Mouse (Mus musculus) limb, embryonic 12.5 days (tissue): ENCODE measurements around the gene Pdzd2. TPM values are rescaled to one million over a fixed set of nuclear protein-coding genes. Genes with fewer than 3 reads are reported as not detected.
A peak's percentile ranks its signal among the peaks of the same experiment; 100 is the strongest.

Source experiments
- ATAC-seq: fragments of 200-750 bp; cut with Nextera tagmentation; 2 replicates; pipeline ENCODE4 v1.8.0; 2017; ENCODE audit warnings: low read depth, moderate TSS enrichment; ENCODE audit not compliant: insufficient number of reproducible peaks, insufficient read depth, low FRiP score, low TSS enrichment
- H3K27ac ChIP-seq: fragments of 300-500 bp; sonication (generic); 2 replicates; pipeline ENCODE4 v1.5.1; 2016; ENCODE audit warnings: mild to moderate bottlenecking, moderate library complexity
- H3K27me3 ChIP-seq: fragments of 300-500 bp; sonication (generic); 2 replicates; pipeline ENCODE4 v1.6.1; 2016; ENCODE audit warnings: mild to moderate bottlenecking, moderate library complexity
- H3K36me3 ChIP-seq: fragments of 300-500 bp; sonication (generic); 2 replicates; pipeline ENCODE4 v1.6.1; 2016; ENCODE audit warnings: mild to moderate bottlenecking, moderate library complexity
- H3K4me1 ChIP-seq: fragments of 300-500 bp; sonication (generic); replicated peaks from 2 replicates; pipeline ENCODE4 v1.6.1; 2016
- H3K4me2 ChIP-seq: fragments of 300-500 bp; sonication (generic); 2 replicates; pipeline ENCODE4 v1.6.1; 2016; ENCODE audit warnings: mild to moderate bottlenecking, moderate library complexity
- H3K4me3 ChIP-seq: fragments of 300-500 bp; sonication (generic); replicated peaks from 2 replicates; pipeline ENCODE4 v1.5.1; 2016; ENCODE audit warnings: mild to moderate bottlenecking
- H3K9ac ChIP-seq: fragments of 300-500 bp; sonication (generic); replicated peaks from 2 replicates; pipeline ENCODE4 v1.6.1; 2016; ENCODE audit warnings: mild to moderate bottlenecking, moderate library complexity
- H3K9me3 ChIP-seq: fragments of 300-500 bp; sonication (generic); 2 replicates; pipeline ENCODE4 v1.6.1; 2016; ENCODE audit warnings: mild to moderate bottlenecking, moderate library complexity
- WGBS: fragments of 180-500 bp; shearing (Covaris S2); methylation state at CpG from one replicate; pipeline ENCODE4 v1.1.7; 2016; 5-methylcytosine and 5-hydroxymethylcytosine counted together
- polyA plus RNA-seq: library from polyadenylated mRNA; unstranded; fragments of >200 nt; fragmentation: Nextera tagmentation; extraction: Ambion mirVana; gene quantifications from 2 replicates; pipeline ENCODE4 v1.2.1, GENCODE M21; 2016

Pdzd2 gene
- polyA plus RNA-seq, 1 experiment from 2014 or later = 32.5 TPM

DNA sequence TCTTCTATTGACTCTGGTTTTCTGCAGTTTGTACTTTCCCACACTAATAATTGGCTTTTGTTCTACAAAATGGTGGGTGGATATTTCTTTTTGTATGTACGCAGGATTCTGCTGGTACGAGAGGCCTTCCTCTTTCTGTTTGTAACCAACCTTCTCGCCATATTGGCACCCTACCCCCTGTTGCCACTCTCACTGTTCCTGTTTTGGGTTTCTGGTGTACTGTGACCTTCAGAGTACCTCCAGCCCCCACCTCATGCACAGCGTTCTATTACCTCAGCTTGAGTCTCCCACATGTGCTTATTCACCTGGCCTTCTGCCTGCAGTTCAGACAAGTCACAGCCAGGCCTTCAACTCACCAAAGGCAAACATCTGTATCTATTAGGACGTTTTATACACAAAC, 389.9 kb downstream of the Pdzd2 start:
- Histone ChIP-seq H3K36me3 (peaks cover 78% of the 10 kb centered on the region), H3K27me3 (no peaks in the 10 kb centered on the region), H3K4me3 (no peak overlapping the region), H3K4me1 (no peaks in the 10 kb centered on the region), H3K9me3 (no peaks in the 10 kb centered on the region), H3K4me2 (no peak overlapping the region), H3K9ac (no peak overlapping the region), H3K27ac (no peak overlapping the region)
- 88% methylated on average over 5 of the region's 5 CpGs for WGBS
- ATAC-seq = no peak

DNA sequence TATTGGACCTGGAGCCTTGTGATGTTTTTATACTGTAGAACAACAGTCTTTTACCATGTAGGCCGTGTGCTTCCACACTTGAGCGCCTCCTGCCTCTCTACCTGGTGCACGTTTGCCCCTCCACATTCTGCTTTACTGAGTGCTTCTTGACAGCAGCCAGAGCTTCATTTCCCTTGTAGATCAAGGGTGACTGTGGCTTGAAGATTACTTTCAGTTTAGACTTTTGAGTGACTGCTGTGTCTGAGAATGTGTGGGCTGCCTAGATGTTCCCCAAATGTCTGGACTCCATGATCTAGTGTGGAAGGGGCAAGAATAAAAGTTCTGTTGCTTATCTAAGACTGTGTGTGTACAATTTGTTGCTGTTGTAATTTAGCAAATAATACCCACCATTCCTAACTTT, 390.8 kb downstream of the Pdzd2 start:
- ATAC-seq = no peak
- peaks cover 81% of the 10 kb centered on the region for H3K36me3 ChIP-seq
- WGBS = 85% methylated on average over 3 of the region's 3 CpGs
- no peaks in the 10 kb centered on the region for H3K9me3 ChIP-seq
- no peak overlapping the region for H3K27ac ChIP-seq
- H3K4me1 ChIP-seq = no peaks in the 10 kb centered on the region
- H3K4me3 ChIP-seq = no peak overlapping the region
- no peaks in the 10 kb centered on the region for H3K27me3 ChIP-seq
- no peak overlapping the region for H3K4me2 ChIP-seq
- no peak overlapping the region for H3K9ac ChIP-seq

DNA sequence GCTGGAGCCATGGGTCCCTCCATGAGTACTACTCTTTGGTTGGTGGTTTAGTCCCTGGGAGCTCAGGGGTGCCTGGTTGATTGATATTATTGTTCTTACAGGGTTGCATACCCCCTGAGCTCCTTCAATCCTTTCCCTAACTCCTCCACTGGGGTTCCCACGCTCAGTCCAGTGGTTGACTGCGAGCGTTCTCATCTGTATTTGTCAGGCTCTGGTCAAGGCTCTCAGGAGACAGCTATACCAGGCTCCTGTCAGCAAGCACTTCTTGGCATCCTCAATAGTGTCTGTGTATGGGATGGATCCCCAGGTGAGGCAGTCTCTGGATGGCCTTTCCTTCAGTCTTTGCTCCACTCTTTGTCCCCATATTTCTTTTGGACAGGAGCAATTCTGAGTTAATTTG, 392.8 kb downstream of the Pdzd2 start:
- peaks cover 79% of the 10 kb centered on the region for H3K36me3 ChIP-seq
- H3K4me1 ChIP-seq = no peaks in the 10 kb centered on the region
- 98% methylated on average over 3 of the region's 3 CpGs for WGBS
- no peak overlapping the region for H3K9ac ChIP-seq
- no peak for ATAC-seq
- H3K4me3 ChIP-seq = no peak overlapping the region
- no peaks in the 10 kb centered on the region for H3K9me3 ChIP-seq
- no peak overlapping the region for H3K4me2 ChIP-seq
- H3K27ac ChIP-seq = no peak overlapping the region
- H3K27me3 ChIP-seq = no peaks in the 10 kb centered on the region

DNA sequence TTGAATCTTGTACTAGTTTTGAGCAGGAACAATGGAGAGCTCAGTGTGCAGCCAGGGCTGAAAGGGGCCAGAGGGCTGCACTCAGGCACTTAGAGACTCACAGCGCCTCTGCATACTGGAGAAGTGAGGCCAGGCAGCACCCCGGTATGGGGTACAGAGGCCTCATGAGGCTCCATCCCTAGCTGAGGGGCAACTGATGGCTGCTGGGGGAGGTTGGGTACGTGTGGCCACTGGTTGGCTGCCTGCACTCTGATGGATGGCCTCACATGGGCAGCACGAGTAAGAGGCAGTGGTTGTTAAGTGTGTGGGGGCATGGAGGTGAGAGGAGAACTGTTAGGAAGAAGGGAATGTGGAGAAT, 398.3 kb downstream of the Pdzd2 start:
- H3K9me3 ChIP-seq = no peaks in the 10 kb centered on the region
- peak overlapping the region; percentile 42; the same call in 1 of the 2 replicates for H3K27ac ChIP-seq
- no peak overlapping the region for H3K4me3 ChIP-seq
- H3K4me2 ChIP-seq = no peak overlapping the region
- H3K27me3 ChIP-seq = no peaks in the 10 kb centered on the region
- WGBS = 61% methylated on average over 4 of the region's 4 CpGs
- ATAC-seq = no peak
- peaks cover 12% of the 10 kb centered on the region for H3K4me1 ChIP-seq
- peaks cover 41% of the 10 kb centered on the region for H3K36me3 ChIP-seq
- H3K9ac ChIP-seq = no peak overlapping the region

DNA sequence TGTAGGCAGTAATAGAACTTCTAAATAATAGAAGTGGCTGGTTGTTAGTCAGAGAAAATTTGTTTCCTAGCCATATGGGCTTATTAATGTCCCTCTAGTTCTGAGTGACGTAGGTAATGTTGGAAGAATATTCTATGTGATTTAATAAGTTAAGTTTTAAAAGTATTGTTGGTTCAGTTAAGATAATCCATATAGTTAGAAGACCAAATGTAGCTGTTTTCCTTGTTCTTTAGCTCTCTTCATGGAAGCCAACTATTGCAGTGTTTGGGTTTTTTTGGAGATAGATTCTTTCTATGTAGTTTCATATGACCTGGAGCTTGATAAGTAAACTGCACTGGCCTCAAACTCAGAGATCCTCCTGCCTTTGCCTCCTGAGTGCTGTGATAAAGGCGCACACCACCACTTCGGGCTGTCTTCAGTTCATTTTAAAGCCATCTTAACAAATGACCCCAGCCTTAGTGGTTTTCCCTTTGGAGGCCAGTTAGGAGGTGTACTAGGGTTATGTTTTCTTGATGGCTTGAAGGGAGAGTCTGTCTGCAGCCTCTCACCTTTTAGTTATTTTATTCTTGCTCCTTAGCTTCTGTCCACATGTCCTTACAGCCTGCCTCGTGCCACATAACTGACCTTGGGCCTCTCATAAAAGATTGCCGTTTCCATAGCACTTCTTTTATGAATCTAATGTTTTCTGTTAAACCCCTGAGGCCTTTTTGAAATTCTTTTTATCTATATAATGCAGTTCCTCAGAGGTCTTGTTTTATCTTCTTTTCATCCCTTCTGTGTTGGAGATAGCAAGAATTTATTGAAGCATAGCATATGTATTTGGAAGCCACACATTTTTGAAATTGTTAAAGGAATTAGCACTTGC, 399.0 kb downstream of the Pdzd2 start:
- 69% methylated on average over 5 of the region's 5 CpGs for WGBS
- peak overlapping the region; percentile 42; the same call in 1 of the 2 replicates for H3K27ac ChIP-seq
- H3K9ac ChIP-seq = no peak overlapping the region
- peaks cover 35% of the 10 kb centered on the region for H3K36me3 ChIP-seq
- H3K4me2 ChIP-seq = no peak overlapping the region
- no peaks in the 10 kb centered on the region for H3K9me3 ChIP-seq
- ATAC-seq = no peak
- no peak overlapping the region for H3K4me3 ChIP-seq
- H3K4me1 ChIP-seq = peaks cover 17% of the 10 kb centered on the region
- no peaks in the 10 kb centered on the region for H3K27me3 ChIP-seq

DNA sequence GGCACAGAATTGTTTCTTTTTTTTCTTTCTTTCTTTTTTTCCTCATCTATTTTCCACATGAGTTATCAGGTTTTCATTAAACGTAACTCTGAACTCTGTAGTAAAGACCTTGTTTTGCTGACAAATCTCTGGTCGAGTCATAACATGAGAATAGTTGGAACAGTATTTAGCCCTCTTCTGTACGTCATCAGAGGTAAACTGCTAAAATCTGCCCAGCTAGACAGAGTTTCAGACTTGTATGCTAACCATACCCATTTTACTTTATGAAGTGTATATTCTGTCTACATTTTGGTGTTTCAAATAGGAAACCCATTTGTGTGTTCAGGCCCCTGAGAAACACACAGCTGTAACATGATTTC, 402.0 kb downstream of the Pdzd2 start:
- no peak for ATAC-seq
- no peak overlapping the region for H3K27ac ChIP-seq
- peaks cover 7% of the 10 kb centered on the region for H3K36me3 ChIP-seq
- peaks cover 18% of the 10 kb centered on the region for H3K4me1 ChIP-seq
- 84% methylated on average over 3 of the region's 3 CpGs for WGBS
- no peak overlapping the region for H3K4me2 ChIP-seq
- no peak overlapping the region for H3K9ac ChIP-seq
- no peak overlapping the region for H3K4me3 ChIP-seq
- H3K27me3 ChIP-seq = no peaks in the 10 kb centered on the region
- no peaks in the 10 kb centered on the region for H3K9me3 ChIP-seq

DNA sequence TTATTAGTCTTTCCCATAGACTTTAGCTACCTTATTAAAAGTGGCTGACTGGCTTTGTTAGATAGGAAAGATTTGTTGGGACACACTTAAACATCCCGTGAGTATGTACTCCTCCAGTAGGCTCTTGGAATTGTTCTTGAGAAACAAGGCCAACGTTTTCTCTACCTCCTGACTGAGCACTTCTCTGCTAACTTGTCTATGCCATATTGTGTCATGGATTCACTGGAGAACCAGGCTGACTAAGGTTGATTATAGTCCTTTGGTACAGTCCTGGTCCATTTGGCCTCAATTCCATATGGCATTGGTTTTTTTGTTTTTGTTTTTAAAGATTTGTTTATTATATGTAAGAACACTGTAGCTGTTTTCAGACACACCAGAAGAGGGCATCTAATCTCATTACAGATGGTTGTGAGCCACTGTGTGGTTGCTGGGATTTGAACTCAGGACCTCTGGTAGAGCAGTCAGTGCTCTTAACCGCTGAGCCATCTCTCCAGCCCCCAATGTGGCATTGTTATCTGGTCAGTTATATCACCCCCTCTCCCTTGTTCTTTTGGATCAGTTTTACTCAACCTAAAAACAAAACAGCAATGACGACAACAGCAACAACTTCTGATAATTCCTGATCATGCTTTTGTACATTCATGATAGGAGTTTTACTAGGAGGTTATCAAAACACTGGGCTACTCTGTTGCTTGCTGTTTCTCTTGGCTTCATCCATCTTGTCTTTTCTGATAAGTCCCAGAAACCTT, 402.5 kb downstream of the Pdzd2 start:
- H3K27me3 ChIP-seq = no peaks in the 10 kb centered on the region
- H3K27ac ChIP-seq = no peak overlapping the region
- H3K36me3 ChIP-seq = peaks cover 3% of the 10 kb centered on the region
- H3K9me3 ChIP-seq = no peaks in the 10 kb centered on the region
- peaks cover 18% of the 10 kb centered on the region for H3K4me1 ChIP-seq
- no peak overlapping the region for H3K9ac ChIP-seq
- no peak overlapping the region for H3K4me2 ChIP-seq
- 88% methylated on average over 4 of the region's 4 CpGs for WGBS
- ATAC-seq = no peak
- H3K4me3 ChIP-seq = no peak overlapping the region

DNA sequence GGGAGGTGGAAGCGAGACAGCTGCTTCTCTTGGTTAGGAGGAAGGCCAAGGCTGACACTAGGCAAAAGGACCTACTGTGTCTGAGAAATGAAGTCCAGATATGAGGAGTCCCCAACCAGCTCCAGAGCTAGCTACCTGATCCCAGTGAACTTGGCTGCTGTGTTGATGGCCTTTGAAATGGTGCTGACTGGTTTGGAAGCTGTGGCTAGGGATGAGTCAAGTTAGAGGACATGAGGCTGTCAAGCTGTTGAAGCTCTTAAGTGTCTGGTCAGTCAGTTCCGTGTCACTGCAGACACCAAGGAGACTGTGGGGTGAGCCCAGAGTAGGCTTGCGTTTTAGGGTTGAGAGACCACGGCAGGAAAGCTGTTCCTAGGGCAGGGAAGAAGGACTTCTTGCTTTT, 405.3 kb downstream of the Pdzd2 start:
- H3K27me3 ChIP-seq = no peaks in the 10 kb centered on the region
- H3K4me1 ChIP-seq = peaks cover 13% of the 10 kb centered on the region
- no peaks in the 10 kb centered on the region for H3K36me3 ChIP-seq
- no peaks in the 10 kb centered on the region for H3K9me3 ChIP-seq
- no peak overlapping the region for H3K4me2 ChIP-seq
- no peak overlapping the region for H3K9ac ChIP-seq
- H3K4me3 ChIP-seq = no peak overlapping the region
- ATAC-seq = no peak
- WGBS = 92% methylated on average over 4 of the region's 4 CpGs
- no peak overlapping the region for H3K27ac ChIP-seq

DNA sequence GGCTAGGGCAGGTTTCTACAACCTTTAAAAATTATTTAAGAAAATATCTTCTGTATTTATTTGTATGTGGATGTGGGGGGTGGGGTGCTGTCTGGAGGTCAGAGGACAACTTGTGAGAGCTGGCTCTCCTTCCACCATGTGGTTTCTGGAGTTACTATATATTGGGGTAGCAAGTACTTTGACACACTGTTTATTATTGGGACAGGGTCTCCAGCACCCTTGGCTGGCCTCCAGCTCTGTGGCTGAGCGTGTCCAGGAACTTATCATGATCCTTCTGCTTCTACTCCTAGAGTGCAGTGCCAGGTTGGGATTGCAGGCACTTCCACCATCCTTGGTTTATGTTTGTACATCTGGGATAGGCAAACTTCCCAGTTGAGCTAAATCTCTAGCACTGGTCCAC, 408.4 kb downstream of the Pdzd2 start:
- no peak overlapping the region for H3K4me3 ChIP-seq
- H3K27ac ChIP-seq = no peak overlapping the region
- no peak overlapping the region for H3K9ac ChIP-seq
- WGBS = 70% methylated on average over 1 of the region's 1 CpGs
- no peaks in the 10 kb centered on the region for H3K9me3 ChIP-seq
- H3K4me1 ChIP-seq = peaks cover 8% of the 10 kb centered on the region
- no peaks in the 10 kb centered on the region for H3K27me3 ChIP-seq
- peaks cover 6% of the 10 kb centered on the region; the same call in 1 of the 2 replicates for H3K36me3 ChIP-seq
- H3K4me2 ChIP-seq = no peak overlapping the region
- ATAC-seq = no peak

DNA sequence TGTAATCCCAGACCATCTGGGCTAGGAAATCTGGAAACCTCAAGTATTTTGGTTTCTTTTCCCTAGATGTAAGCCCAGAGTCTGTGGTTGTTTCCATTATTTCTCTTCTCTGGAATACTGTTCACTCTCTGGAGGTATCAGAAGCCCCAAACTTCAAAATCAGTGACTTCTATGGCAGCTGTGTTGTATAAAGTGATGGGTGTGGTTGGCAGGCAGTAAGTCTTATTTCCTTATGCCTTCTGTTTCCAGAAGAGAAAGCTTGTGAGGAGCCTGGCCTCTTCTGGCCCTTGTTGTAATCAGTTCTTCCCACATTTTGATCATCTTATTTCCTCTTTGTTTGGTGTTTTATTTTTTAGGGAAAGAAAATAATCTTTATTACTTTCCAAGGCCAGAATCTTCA, 408.8 kb downstream of the Pdzd2 start:
- Histone ChIP-seq H3K4me3 (no peak overlapping the region), H3K4me1 (peaks cover 5% of the 10 kb centered on the region), H3K27me3 (no peaks in the 10 kb centered on the region), H3K4me2 (no peak overlapping the region), H3K36me3 (peaks cover 10% of the 10 kb centered on the region; the same call in 1 of the 2 replicates), H3K27ac (0 out of 2 replicates have a peak overlapping the region, but pooled peaks have one; percentile 12), H3K9ac (no peak overlapping the region), H3K9me3 (no peaks in the 10 kb centered on the region)
- no peak for ATAC-seq

DNA sequence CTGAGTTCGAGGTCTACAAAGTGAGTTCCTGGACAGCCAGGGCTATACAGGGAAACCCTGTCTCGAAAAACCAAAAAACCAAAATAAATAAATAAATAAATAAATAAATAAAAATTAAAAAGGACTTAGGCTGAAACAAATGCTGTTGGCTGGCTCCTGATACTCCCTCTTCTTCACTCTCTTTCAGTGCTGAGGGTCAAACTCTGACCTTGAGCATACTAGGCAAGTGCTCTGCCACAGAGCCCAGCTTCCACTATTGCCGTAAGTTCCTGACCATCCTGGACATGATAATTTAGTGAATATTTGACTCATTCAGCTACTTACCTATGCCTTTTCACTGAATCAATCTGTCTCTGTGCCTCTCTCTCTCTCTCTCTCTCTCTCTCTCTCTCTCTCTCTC, 409.3 kb downstream of the Pdzd2 start:
- no peaks in the 10 kb centered on the region for H3K9me3 ChIP-seq
- ATAC-seq = no peak
- H3K9ac ChIP-seq = no peak overlapping the region
- H3K4me1 ChIP-seq = peaks cover 3% of the 10 kb centered on the region
- H3K36me3 ChIP-seq = peaks cover 15% of the 10 kb centered on the region; the same call in 1 of the 2 replicates
- no peak overlapping the region for H3K4me2 ChIP-seq
- H3K4me3 ChIP-seq = no peak overlapping the region
- H3K27me3 ChIP-seq = no peaks in the 10 kb centered on the region
- no peak overlapping the region for H3K27ac ChIP-seq
- WGBS = 97% methylated on average over 3 of the region's 3 CpGs
